Mouse (Mus musculus) brain, embryonic 14.5 days (tissue): ENCODE data around the gene Myo7a.

ENCODE experiments used
- CTCF ChIP-seq: fragments of 200-500 bp; IDR thresholded peaks from 2 replicates; pipeline ENCODE4 v1.5.1; 2012; ENCODE audit warnings: inconsistent platforms, mild to moderate bottlenecking, moderate library complexity, borderline replicate concordance; ENCODE audit not compliant: insufficient read depth, insufficient read length; ENCODE audit errors: extremely low read depth
- POLR2A ChIP-seq: fragments of 200-500 bp; IDR thresholded peaks from 2 replicates; pipeline ENCODE4 v1.6.1; 2012; ENCODE audit warnings: mild to moderate bottlenecking, inconsistent platforms, borderline replicate concordance; ENCODE audit not compliant: poor library complexity, insufficient read depth, insufficient read length, severe bottlenecking; ENCODE audit errors: extremely low read depth

- TF ChIP-seq CTCF: no peak
- no peak for TF ChIP-seq POLR2A
Measured at GRCm38 (mm10) chr7:98137583-98137982, 18.3 kb upstream of the Myo7a start.
